Comparison of ENCODE assay signal across 9 mouse cellular contexts in the genomic region with DNA sequence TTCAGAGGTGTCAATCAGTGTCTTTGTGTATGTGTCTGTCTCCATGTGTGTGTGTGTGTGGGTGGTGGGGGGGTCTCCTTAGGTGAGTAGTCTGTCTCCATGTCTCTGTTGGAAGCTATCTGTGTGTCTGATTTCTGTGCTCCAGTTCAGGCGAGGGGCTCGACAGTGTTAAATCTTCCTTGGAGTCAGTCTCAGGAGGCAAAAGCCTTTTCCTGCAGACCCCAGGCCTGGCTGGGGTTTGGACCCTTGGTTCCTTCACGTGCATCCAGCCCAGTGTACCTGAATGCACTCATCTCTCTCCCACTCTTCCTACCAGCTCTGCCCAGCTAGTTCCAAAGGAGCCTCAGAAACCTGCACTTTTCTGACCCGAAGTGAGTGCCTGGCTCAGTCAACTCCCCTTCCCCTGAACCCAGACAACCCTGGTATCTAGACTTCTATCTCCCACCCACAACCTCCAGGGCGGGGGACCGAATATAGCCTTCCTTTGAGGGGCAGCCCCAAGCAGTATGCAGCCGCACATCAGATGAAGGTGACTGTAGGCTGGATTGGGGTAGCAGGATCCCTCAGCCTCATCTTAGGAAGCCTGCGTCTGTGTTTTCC. TPM values are rescaled to one million over a fixed set of nuclear protein-coding genes. Genes with fewer than 3 reads are reported as not detected.
A peak's percentile ranks its signal among the peaks of the same experiment; 100 is the strongest.
DNase-seq lines count a peak whose midpoint lies in the region; ATAC-seq lines count a peak whose summit lies in the region.
"Had no signal": no experiment of that assay in that cellular context is flagged by ENCODE, and none has a peak within 500 bp of the region (broad histone marks: within the 10 kb centered on the region; RNA-seq: fewer than 3 reads in every experiment).

No protein-coding gene starts in this region.

- peak overlapping the region; percentile 92 for H3K9ac ChIP-seq in kidney, embryonic 14.5 days (ENCODE audit: low read depth, low read length)

- H3K4me1 ChIP-seq in kidney, embryonic 14.5 days (ENCODE audit: control insufficient read depth, insufficient read depth, low read length): peaks cover 37% of the 10 kb centered on the region
- 0 out of 2 replicates have a peak, but pooled peaks cover 2% of the 10 kb centered on the region for H3K4me1 ChIP-seq in brown adipose tissue, adult 24 weeks (ENCODE audit: control insufficient read depth, insufficient read depth, insufficient read length, low read length)
- H3K4me1 ChIP-seq in midbrain, embryonic 10.5 days: peaks cover 61% of the 10 kb centered on the region

- no peaks in the 10 kb centered on the region for H3K27me3 ChIP-seq in kidney, embryonic 14.5 days (ENCODE audit: control insufficient read depth, insufficient read depth, low read length)
- no peaks in the 10 kb centered on the region for H3K27me3 ChIP-seq in midbrain, embryonic 10.5 days (ENCODE audit: low read depth, poor library complexity, severe bottlenecking)
- H3K27me3 ChIP-seq: Patski had no signal

- no peaks in the 10 kb centered on the region for H3K9me3 ChIP-seq in kidney, embryonic 14.5 days (ENCODE audit: control insufficient read depth, low read length)
- no peaks in the 10 kb centered on the region for H3K9me3 ChIP-seq in midbrain, embryonic 10.5 days (replicated peaks)

- no peak for DNase-seq in kidney, adult 8-10 months
- DNase-seq in heart, postnatal 4 days: peak; percentile 8
- DNase-seq in midbrain, embryonic 10.5 days (ENCODE audit: low spot score): peak; percentile 26
- no peak for DNase-seq in cerebellum, adult 9-11 months

- peak overlapping the region; percentile 88 for H3K4me2 ChIP-seq in kidney, embryonic 14.5 days (replicated peaks; ENCODE audit: low read depth, low read length)

- no peak for ATAC-seq in kidney, embryonic 14.5 days (ENCODE audit: low FRiP score, low TSS enrichment)
- ATAC-seq in cerebellum, adult (ENCODE audit: insufficient number of reproducible peaks, low FRiP score, low TSS enrichment): no peak
- no peak for ATAC-seq in megakaryocyte-erythroid progenitor cell, adult 5-6 weeks (replicated peaks; ENCODE audit: low FRiP score, low TSS enrichment, poor library complexity, severe bottlenecking)

- peak overlapping the region; percentile 75 for H3K4me3 ChIP-seq in kidney, embryonic 14.5 days (ENCODE audit: low read length)
- peak overlapping the region; percentile 69 for H3K4me3 ChIP-seq in brown adipose tissue, adult 24 weeks (ENCODE audit: insufficient read depth, low read depth, low read length)
- peak overlapping the region; percentile 82 for H3K4me3 ChIP-seq in midbrain, embryonic 10.5 days

- peak overlapping the region; percentile 89 for H3K27ac ChIP-seq in kidney, embryonic 14.5 days (ENCODE audit: low read depth, low read length)
- peak overlapping the region; percentile 55 for H3K27ac ChIP-seq in brown adipose tissue, adult 24 weeks (replicated peaks; ENCODE audit: low read depth, low read length)
- H3K27ac ChIP-seq in midbrain, embryonic 10.5 days (replicated peaks): peak overlapping the region; percentile 95

- WGBS in kidney, embryonic 14.5 days: under 1% methylated on average over 8 of the region's 8 CpGs
- WGBS in midbrain, embryonic 10.5 days: 0% methylated on average over 8 of the region's 8 CpGs

- H3K36me3 ChIP-seq in kidney, embryonic 14.5 days (ENCODE audit: control insufficient read depth, insufficient read depth, low read length): 0 out of 2 replicates have a peak, but pooled peaks cover 2% of the 10 kb centered on the region
- H3K36me3 ChIP-seq in midbrain, embryonic 10.5 days: 0 out of 2 replicates have a peak, but pooled peaks cover 5% of the 10 kb centered on the region

RNA-seq across cellular contexts. Expression of gene Kirrel, which starts 1.0 kb away (rescaled TPM):
- 11.1 and 14.2 TPM in 2 replicates for polyA plus RNA-seq in kidney, embryonic 14.5 days (2014; fragmentation: Nextera tagmentation; extraction: Ambion mirVana)
- 3.5 and 4.8 TPM in 2 replicates for polyA plus RNA-seq in brown adipose tissue, adult 24 weeks (2012; ENCODE audit: insufficient read depth, insufficient read length, missing spikeins)
- total RNA-seq in heart, postnatal 4 days (2021): 10 to 100 TPM; 19.5 to 19.6 TPM
- 11.2 and 11.6 TPM in 2 replicates for polyA plus RNA-seq in midbrain, embryonic 10.5 days (2016; fragmentation: Nextera tagmentation; extraction: Ambion mirVana)
- not detected in 2 replicates for total RNA-seq in megakaryocyte-erythroid progenitor cell, adult 5-6 weeks (2014; fragmentation: Nextera tagmentation)
- not detected in 2 replicates for total RNA-seq in megakaryocyte-erythroid progenitor cell, adult 5-6 weeks (2017)

Comparison
In these comparisons a context has a peak if more than half of its experiments do, and no peak if none do; other contexts are left out.
1. DNase-seq: peak in heart, postnatal 4 days (single experiment) and midbrain, embryonic 10.5 days (single experiment); none in kidney, adult 8-10 months (0 of 2) and cerebellum, adult 9-11 months (single experiment).
2. Peak in every context shown above with its lines, with median percentiles within 50 percentile points of each other: H3K27ac ChIP-seq and H3K4me3 ChIP-seq.